Mouse (Mus musculus) bone marrow macrophage, adult 2 months (primary cell): ENCODE measurements around the gene Zbtb8a. TPM values are rescaled to one million over a fixed set of nuclear protein-coding genes. Genes with fewer than 3 reads are reported as not detected.

Experiments used
- H3K27ac ChIP-seq: 2 replicates; pipeline ENCODE4 v1.5.1; 2012; ENCODE audit warnings: low read depth, low read length; ENCODE audit not compliant: insufficient read depth
- H3K4me1 ChIP-seq: 2 replicates; pipeline ENCODE4 v1.6.1; 2012; ENCODE audit warnings: low read length; ENCODE audit not compliant: control insufficient read depth, insufficient read depth
- H3K4me3 ChIP-seq: 2 replicates; pipeline ENCODE4 v1.5.1; 2012; ENCODE audit warnings: mild to moderate bottlenecking, low read length, moderate library complexity; ENCODE audit not compliant: insufficient read depth
- CTCF ChIP-seq: IDR thresholded peaks from 2 replicates; pipeline ENCODE4 v1.5.1; 2012; ENCODE audit warnings: low read depth, mild to moderate bottlenecking, low read length, moderate library complexity
- POLR2A ChIP-seq: IDR thresholded peaks from 2 replicates; pipeline ENCODE4 v1.6.1; 2012; ENCODE audit warnings: mild to moderate bottlenecking, low read depth, low read length, borderline replicate concordance
- polyA plus RNA-seq: library from polyadenylated mRNA; stranded (reverse); fragments of >200 nt; gene quantifications from 2 replicates; pipeline ENCODE4 v1.2.4, GENCODE M21; 2012; ENCODE audit not compliant: missing spikeins, insufficient read depth, insufficient read length

Zbtb8a gene
- polyA plus RNA-seq, 1 experiment, result 4.4 TPM

DNA sequence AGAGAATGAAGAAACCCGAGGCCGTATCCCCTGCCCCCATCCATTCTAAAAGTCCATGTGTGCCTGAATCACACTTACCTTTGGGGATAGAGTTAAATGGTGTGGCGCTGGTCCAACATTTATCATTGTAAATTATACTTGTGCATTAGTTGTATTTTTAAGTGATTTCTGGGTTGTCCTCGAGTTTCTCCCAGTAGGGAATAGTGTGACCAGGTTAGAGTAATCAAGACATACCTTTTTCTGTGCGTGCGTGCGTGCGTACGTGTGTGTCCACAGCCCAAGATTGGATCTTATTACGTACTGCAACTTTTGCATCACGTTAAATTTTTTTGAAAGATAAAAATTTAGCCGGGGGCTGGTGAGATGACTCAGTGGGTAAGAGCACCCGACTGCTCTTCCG, 41.6 kb downstream of the Zbtb8a start:
- peak overlapping the region; percentile 70 for H3K4me3 ChIP-seq
- H3K4me1 ChIP-seq, result peaks cover 34% of the 10 kb centered on the region
- TF ChIP-seq POLR2A (no peak), CTCF (no peak)
- peak overlapping the region; percentile 82 for H3K27ac ChIP-seq

DNA sequence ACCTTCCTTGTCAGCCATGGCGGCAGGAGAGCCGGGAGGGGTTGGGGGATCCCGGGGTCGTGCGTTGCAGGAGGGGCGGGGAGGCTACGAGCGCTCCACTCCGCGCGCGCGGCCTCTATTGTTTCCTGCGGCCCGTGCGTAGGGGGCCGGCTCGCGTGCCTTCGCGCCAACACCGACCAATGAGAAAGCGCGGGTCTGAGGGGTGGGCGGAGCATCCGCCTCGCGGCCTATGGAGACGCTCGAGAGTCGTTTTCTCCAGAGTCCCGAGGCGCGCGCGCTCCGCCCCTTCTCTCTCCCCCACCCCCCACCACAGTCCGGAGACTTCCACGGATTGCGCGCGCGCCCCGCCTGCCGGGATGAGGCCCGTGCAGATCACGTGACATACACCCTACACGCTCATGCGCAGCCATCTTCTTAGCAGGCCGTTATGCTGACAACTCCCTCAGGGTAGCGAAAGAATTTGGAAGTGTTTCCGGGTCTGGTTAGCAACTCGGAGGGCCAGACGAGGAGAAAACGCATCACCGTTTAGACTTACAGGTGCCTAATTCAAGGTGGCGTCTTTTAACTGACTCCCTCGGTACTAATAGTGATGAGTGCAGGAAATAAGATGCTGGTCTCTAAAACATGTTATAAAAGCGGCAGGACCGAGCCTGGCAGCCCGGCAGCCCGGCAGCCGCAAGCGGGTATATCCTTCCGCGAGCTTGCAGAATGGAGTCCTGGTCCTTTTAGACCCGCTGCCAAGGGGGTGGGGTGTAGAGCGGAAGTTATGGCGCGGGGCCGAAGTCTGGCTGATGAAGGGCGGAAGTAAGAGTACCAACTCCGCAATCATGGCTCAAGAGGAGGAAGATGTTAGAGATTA, 42.5 kb downstream of the Zbtb8a start, which contains the start of the genes Rbbp4 and Zbtb8os:
Rbbp4 (minus strand) TSS at position 155 of the 859 bp plus-strand sequence.
Zbtb8os (plus strand) TSS at position 480 of the 859 bp plus-strand sequence.
- Histone ChIP-seq H3K4me3 (peak within 1 kb of the TSS; percentile 94), H3K27ac (peak within 1 kb of the TSS; percentile 95), H3K4me1 (peaks cover 37% of the 10 kb centered on the region)
- TF ChIP-seq CTCF, result no peak
- no peak; the same call in 1 of the 2 replicates for TF ChIP-seq POLR2A

DNA sequence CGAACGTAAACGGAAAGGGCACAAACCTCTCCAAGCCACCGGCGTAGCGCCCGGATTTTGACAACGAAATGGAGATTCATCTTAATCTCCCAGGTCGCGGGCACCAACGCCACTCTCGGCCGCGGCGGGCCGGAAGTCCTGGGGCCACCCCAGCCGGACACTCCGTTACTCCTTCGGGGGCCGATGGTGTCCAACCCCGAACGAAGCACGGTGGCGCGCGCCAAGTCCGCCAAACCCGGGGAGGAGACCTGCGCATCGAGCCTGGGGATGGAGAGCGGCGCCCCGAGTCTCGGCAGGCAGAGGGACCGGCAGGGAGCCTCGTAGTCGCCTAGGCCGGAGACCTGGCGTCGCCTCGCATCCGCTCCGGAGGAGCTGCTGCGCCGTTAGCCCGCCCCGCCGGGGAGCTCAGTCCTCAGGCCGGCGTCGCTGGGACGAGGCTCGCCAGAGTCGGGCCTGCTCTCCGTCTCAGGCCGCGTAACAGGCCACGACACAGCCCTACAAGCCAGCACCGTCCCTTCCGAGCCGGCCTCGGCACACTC, 43.2 kb downstream of the Zbtb8a start:
- Histone ChIP-seq H3K27ac (peak overlapping the region; percentile 79), H3K4me1 (peaks cover 39% of the 10 kb centered on the region), H3K4me3 (peak overlapping the region; percentile 94)
- TF ChIP-seq POLR2A (0 out of 2 replicates have a peak, but pooled peaks have one; percentile 75), CTCF (no peak)

DNA sequence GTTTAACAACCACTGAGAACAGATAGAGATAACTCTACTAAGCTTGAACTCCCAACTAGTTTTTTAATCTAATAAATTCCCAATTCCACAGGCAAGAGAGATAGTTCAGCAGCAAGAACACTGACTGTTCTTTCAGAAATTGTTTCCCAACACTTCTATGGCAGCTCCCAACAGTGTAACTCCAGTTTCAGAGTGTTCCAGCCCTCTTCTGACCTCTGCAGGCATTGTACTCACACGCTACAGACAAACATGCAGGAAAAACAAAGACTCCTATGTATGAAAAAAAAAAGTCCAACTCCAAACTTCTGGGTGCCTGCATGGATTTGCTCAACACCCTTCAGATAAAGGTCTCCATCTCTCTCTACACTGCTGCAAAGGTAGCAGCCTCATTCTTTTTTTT, 45.1 kb downstream of the Zbtb8a start:
- Histone ChIP-seq H3K4me3 (no peak overlapping the region; the same call in 1 of the 2 replicates), H3K27ac (no peak overlapping the region), H3K4me1 (peaks cover 37% of the 10 kb centered on the region)
- TF ChIP-seq CTCF (no peak), POLR2A (no peak)

DNA sequence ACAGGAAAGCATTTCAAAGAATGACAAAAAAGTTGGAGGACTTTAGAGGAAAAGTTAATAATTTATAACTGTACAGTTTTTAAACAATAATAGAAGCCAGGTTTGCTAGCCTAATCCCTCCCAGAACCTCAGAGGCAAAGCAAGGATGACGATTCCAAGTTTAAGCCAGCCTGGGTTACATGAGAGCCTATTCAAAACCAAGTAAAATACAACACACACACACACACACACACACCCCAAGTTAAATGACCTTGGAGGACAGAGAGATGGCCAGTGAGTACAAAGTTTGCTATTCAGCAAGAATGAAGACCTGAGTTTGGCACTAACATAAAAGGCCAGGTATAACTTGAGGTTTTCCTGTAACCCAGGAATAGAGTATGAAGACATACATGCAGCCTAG, 51.7 kb downstream of the Zbtb8a start:
- Histone ChIP-seq H3K4me3 (no peak overlapping the region), H3K27ac (no peak overlapping the region), H3K4me1 (peaks cover 21% of the 10 kb centered on the region)
- TF ChIP-seq POLR2A (no peak), CTCF (no peak)

DNA sequence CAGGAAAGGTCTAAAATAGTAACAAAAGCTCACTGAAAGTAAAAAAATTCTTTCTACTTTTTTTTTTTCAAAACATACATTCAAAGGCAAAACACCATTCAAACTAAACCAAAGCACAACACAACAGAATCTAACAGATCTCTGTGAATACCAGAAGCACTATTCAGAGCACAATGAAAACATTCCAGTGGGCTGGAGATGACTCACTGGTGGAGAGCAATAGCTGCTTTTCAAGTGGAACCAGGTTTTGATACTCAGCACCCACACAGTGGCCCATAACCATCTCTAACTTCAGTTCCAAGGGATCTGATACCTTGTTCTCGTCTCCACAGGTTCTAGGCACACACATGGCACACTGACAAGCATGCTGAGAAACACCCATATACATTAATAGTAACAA, 53.2 kb downstream of the Zbtb8a start:
- H3K4me3 ChIP-seq, result no peak overlapping the region
- H3K4me1 ChIP-seq, result peaks cover 17% of the 10 kb centered on the region
- H3K27ac ChIP-seq, result no peak overlapping the region
- TF ChIP-seq POLR2A (no peak), CTCF (no peak)

DNA sequence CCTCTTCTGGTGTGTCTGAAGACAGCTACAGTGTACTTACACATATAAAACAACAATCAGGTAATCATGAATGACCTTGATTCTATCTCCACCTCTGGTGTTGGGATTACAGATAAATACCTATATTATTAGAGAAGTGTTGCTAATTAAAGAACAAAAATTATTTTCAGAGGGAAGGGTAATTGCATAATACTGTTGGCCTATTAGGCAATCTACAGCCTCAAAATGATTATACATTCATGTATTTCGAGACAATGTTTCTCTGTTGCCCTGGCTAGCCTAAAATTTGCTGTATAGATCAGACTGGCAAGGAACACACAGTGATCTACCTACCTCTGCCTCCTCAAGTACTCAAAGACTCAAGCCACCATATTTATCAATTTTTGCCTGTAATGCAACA, 54.4 kb downstream of the Zbtb8a start:
- TF ChIP-seq CTCF (no peak), POLR2A (no peak)
- H3K27ac ChIP-seq, result no peak overlapping the region
- H3K4me1 ChIP-seq, result peaks cover 16% of the 10 kb centered on the region
- H3K4me3 ChIP-seq, result no peak overlapping the region

DNA sequence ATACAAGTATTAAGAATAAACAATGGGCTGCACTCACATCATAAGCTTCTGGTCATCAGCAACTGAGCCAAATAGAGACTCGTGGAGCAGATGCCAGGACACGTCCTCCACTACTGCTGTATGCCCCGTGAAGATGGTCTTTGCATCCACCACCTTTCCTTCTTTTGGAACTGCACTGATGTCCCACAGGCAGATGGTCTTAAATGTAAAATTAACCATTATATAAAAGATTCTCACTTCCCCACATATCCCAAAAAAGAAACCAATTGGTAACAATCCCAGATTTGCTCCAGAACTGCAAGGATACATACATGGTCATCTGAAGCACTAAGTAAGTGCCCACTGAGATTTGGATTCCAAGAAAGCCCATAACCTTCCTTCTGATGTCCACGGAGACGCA, 55.9 kb downstream of the Zbtb8a start:
- peaks cover 16% of the 10 kb centered on the region for H3K4me1 ChIP-seq
- TF ChIP-seq POLR2A (no peak), CTCF (no peak)
- no peak overlapping the region for H3K27ac ChIP-seq
- no peak overlapping the region for H3K4me3 ChIP-seq

DNA sequence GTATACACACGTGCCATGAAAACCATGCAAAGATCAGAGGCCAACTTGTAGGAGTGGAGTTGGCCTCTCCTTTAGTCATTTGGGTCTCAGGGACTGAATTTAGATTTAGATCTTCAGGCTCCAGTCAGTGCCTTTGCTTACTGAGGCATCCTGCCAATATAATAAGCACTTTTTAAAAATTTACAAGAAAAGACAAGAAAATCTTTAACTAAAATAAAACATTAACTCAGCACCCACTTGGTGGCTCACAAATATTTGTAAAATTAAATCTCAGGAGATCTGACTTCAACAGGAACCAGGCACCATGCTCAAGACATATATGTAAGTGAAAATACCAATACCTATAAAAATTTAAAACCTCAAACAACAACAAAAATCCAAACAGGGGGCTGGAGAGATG, 57.0 kb downstream of the Zbtb8a start:
- TF ChIP-seq POLR2A (no peak), CTCF (no peak)
- H3K4me3 ChIP-seq, result no peak overlapping the region

DNA sequence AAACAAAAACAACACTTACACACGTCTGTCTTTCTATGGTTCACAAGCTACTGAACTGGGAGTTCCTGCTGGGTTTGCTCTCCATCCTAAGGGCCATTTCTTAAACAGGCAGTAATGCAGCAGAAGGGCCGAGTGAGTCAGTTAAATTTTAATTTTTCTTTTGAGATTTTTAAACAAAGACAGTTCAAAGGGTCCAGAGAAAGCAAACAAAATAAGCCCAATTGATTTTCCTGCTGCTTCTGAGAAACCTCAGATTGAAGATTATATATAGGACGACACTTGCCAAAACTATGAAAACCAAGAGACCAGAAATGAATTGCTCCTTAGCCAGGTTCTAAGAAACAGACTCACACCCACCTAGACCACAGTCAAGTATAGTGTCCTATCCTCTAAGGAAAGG, 64.0 kb downstream of the Zbtb8a start:
- TF ChIP-seq POLR2A (no peak), CTCF (no peak)
- Histone ChIP-seq H3K27ac (no peak overlapping the region), H3K4me3 (no peak overlapping the region), H3K4me1 (no peaks in the 10 kb centered on the region)

More for the DNA sequence above, 57.0 kb downstream of the Zbtb8a start:
- Histone ChIP-seq H3K4me1 (peaks cover 12% of the 10 kb centered on the region), H3K27ac (no peak overlapping the region)
